Mouse (Mus musculus): ENCODE measurements around the gene Lexm.

The Lexm gene

GRCm38 (mm10) chr4:106581865-106582204, 35.2 kb downstream of the Lexm start:
- DNase-seq (ENCODE audit: low spot score in 2 of 2) = no peak

DNA sequence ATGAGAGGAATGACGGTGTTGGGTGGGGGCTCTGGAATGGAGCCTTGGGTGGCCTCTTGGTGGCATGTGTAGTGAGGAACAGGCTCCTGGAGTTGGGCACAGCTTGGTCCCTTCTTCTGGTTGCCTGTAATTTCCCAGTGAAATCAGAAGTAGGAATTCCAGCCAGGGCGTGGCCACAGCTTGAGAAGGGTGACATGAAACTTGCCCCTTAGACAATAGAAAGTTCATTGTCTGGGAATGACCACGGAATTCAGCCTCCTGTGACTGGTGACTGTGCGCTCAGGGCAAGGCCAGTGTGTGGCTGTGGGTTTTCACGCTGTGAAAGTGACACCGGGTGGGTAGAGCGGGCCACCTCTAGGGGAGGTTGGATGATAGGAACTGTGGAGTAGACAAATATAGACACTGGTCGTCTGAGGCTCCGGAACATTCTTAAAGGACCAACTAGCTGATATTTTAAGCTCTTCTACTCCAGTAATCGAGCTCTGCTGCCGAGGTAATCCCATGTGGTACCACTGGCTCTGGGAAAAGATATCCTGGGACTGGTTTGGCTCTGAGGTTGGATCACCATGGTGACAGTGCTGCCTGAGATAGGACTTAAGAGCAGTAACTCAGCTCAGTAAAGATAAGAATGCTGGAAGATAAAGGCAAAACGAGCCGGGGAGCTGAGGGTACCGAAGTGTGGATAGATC, 35.7 kb downstream of the Lexm start:
- no peak for DNase-seq (ENCODE audit: low spot score in 2 of 2)

DNA sequence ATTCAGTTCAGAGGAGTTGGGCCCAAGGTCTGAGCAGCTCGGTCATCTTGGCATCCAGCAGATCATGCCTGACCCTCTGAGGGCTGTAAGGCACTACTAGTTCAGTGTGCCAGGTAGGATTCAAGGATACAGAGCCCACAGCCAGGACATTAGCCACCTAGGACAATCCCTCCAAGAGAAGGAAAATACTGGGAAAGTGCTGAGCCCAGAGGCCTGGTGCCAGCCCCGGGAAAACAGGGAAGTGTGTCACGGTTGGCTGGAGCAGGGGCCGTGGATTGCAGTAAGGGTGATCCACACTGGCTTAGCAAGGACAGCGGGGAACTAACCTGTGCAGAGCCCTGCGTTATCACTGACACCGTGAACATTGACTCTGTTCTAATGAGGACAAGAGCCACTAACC, 39.5 kb downstream of the Lexm start:
- no peak for DNase-seq (ENCODE audit: low spot score in 2 of 2)

DNA sequence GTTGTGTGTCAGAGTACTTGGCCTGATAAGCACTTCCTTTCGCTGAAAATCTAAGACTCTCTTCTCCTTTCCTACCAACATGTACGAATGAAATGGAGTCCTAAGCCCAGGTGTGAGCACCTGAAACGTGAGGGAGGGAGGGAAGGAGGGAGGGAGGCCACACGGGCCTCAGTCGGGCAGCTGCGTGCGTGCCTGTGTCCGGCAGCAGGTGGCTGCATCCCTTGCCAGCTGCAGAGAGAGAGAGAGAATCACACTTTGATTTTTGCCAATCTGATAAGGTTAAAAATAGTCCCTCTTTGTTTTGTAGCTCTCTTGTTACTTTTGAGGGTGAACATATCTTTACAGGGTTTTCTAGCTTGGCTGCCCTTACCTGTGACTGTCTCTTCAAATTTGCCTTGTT, 42.0 kb downstream of the Lexm start:
- no peak for DNase-seq (ENCODE audit: low spot score in 2 of 2)

DNA sequence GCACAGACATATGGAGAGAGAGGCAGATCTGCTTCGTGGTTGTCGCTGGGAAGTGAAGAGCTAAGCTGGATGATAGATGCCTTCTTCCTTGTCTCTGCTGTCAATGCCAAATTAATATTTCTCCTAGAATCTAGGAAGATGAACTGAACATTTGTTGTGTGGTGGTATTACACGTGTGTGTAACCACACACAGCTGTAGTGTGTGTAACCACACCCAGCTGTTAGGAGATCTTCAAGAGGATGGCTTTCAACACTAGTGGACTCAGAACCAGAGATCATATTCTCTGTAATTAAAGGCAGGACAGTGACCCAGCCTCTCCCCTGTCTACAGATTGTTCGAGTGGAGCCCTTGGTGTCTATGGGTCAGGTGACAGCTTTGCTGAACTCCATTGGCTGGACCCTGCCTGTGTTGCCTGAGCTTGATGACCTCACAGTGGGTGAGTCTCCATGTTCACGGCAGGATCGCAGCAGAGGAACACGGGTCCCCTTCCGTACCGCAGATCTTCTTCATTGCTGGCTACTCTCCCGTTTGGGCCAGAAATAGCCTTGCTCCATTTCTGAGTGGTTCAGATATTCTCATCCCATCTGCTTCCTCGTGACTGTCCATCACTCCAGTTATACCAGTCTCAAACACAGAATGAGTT, 45.8 kb downstream of the Lexm start:
- no peak for DNase-seq (ENCODE audit: low spot score in 2 of 2)

DNA sequence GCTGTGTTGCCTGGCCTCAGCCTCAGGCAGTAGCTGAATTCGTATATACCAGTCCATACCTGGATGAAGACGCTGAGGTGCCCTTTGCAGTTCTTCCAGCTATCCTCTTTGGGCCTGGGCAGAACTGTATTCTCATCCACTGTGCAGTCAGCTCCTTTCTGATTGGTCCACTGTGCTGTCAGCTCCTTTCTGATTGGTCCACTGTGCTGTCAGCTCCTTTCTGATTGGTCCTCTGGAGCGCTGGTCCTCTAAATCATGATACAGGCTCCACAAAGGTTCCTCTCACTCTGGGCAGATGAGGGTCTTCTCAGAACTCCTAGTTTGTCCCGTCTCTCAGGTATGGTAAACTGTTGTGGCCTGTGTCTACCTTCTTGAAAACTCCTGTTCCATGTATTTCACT, 47.4 kb downstream of the Lexm start:
- no peak for DNase-seq (ENCODE audit: low spot score in 2 of 2)

DNA sequence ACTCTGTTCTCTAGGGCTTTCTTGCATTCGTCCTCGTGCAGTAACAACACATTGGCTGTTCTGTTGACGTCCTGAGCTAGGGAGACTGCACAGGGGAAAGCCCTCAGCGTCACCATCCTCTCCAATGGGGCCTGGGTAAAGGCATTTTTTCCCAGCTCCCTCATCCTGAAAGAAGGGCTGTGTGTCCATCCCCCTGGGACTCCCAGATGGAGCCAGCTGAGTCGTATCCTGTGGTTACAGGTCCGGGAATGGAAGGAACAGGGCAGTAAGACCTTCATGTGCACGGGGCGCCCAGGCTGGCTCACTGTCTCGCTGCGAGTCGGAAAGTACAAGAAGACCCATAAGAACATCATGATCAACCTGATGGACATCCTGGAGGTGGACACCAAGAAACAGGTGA, 52.9 kb downstream of the Lexm start:
- DNase-seq (ENCODE audit: low spot score in 2 of 2) = no peak

GRCm38 (mm10) chr4:106562837-106563790, 53.9 kb downstream of the Lexm start:
- no peak for DNase-seq (ENCODE audit: low spot score in 2 of 2)

- DNase-seq (ENCODE audit: low spot score in 2 of 2) = no peak
These were observed 55.0 kb downstream of the Lexm start for GRCm38 (mm10) chr4:106562006-106562405.

DNA sequence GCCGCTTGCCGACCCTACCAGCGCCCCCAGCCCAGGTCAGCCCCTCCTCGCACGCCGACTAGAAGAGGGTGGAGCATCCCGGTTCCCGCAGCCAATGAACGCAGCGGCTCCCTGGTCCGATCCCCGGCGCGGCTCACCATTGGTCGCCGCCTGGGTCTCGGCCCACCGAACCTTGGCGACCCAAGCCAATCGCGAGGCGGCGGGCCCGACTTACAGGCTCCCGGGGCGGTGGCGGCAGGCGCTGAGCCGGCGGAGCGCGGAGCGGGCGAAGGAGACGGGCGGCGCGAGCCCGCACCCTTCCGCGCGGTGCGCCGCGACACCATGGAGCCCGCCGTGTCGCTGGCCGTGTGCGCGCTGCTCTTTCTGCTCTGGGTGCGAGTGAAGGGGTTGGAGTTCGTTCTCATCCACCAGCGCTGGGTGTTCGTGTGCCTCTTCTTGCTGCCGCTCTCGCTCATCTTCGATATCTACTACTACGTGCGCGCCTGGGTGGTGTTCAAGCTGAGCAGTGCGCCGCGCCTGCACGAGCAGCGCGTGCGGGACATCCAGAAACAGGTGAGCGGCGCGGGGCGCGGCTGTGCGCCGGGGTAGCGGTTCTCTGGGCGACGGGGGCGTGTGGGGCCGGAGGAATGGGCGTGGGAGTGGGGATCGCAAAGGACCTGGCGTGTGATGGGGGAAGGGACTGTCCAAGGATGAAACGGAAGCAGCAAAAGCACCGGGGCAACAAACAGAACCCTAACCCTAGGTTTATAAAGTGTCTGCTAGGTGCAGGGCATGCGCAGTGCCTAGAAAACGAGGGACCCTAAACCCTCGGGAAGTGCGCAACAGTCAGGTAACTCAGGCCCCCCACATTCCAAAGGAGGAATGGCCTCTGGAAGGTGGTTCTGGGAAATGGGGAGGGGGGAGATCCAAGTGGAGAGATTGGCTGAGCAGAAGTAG, 55.9 kb downstream of the Lexm start, which contains the start of gene Dhcr24:
TSS of gene Dhcr24 (plus strand) at position 193 of the 936 bp plus-strand sequence.
- peak; percentile 92 to 97 for DNase-seq (ENCODE audit: low spot score in 2 of 2)

DNA sequence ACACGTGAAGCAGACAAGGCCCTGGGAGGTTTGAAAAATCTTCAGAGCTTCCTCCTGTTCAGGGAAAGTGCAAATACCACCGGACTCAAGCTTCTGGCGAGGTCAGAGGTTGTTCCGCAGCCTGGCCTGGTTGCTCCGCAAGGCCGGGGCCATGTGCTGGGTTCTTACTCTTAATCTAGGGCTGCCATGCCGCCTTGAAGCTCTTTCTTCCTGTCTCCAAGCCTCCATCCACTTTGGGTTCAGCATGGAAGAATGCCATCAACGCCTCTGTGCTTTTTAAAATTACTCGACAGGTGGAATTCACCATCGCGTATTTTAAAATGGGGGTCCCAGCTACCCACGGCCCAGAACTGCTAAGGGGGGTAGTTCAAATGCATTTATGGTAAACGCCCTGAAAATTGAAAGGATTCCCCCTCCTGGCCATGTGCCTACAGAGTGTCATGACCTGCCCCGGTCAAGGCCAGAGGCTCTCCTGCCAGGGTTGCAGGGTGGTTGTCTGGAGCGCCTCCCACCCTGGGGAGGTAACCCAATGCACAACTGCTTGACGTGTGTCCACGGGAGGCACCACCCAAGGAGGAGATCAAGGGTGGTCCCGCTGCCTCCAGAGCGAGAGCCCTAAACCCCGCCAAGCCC, 56.7 kb downstream of the Lexm start:
- no peak for DNase-seq (ENCODE audit: low spot score in 2 of 2)

GRCm38 (mm10) chr4:106559343-106560212, 57.5 kb downstream of the Lexm start:
- DNase-seq (ENCODE audit: low spot score in 2 of 2) = no peak

DNA sequence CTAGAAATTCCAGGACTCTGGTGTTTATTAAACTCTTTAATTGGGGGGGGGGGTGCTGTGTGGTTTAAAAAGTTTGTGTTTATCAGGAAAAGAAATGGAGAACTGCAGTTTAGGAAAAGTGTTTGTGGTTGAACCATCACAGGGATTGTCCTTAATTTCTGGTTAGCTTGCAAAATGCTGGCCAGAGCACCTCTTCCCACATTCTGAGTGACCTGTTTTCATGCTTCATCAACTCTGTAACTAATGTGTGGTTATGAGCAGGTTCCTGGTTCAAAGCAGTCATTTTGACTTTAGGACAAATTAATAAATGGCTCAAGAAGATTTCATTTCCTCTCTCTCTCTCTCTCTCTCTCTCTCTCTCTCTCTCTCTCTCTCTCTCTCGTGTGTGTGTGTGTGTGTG, 59.1 kb downstream of the Lexm start:
- DNase-seq (ENCODE audit: low spot score in 2 of 2) = no peak

GRCm38 (mm10) chr4:106557262-106557661, 59.8 kb downstream of the Lexm start:
- DNase-seq (ENCODE audit: low spot score in 2 of 2) = no peak

- DNase-seq (ENCODE audit: low spot score in 2 of 2) = no peak
These were observed 66.4 kb downstream of the Lexm start for GRCm38 (mm10) chr4:106550516-106551166.

GRCm38 (mm10) chr4:106548113-106548512, 68.9 kb downstream of the Lexm start:
- DNase-seq (ENCODE audit: low spot score in 2 of 2) = no peak

DNA sequence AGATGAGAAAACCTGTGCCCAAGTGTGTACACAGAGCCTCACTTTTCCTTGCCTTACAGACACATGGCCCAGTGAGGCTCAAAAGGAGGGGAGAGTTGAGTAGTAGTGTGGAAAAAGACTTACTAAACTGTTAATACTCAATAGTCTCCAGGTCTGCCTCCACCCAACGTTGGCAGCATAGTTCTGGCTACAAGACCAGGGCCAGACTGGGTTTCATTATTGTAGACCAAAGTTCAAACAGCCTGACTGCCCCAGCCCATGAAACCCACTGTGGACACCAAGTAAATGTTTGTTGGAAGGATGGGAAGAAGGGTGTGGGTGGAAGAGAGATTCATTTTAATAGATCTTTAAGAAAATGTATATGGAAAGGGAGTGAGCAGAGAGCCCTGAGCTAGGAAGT, 70.1 kb downstream of the Lexm start:
- no peak for DNase-seq (ENCODE audit: low spot score in 2 of 2)

DNA sequence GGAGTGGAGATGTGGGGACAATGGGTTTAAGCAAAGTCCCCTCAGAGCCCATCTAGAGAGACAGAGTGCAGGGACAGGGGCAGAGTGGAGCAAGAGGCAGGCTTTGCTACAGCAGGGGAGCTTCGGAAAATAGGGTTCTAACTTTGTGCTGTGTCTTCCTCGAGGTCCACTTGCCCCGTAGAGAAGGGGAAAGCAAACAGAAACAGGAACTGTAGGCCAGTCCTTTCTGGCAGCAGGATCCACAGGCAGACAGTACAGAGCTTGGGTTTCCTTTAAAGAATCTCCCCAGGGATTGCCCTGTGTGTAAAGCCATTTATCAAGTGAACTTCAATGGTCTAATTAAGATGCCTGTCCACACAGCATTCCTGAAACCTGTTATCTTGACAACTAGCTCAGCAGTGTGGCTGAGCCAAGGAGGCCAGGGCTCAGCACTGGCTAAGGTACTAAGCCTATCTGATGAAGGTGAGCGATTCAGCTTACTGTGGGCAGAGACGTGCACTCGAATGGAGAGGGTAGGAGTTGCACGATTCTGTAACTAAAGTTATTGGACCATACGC, 71.1 kb downstream of the Lexm start:
- no peak for DNase-seq (ENCODE audit: low spot score in 2 of 2)

GRCm38 (mm10) chr4:106542211-106542610, 74.8 kb downstream of the Lexm start:
- no peak for DNase-seq (ENCODE audit: low spot score in 2 of 2)

Data from frontal cortex, postnatal 10 days (tissue).